Mouse (Mus musculus): ENCODE results near the gene Jagn1.

The Jagn1 gene

DNA sequence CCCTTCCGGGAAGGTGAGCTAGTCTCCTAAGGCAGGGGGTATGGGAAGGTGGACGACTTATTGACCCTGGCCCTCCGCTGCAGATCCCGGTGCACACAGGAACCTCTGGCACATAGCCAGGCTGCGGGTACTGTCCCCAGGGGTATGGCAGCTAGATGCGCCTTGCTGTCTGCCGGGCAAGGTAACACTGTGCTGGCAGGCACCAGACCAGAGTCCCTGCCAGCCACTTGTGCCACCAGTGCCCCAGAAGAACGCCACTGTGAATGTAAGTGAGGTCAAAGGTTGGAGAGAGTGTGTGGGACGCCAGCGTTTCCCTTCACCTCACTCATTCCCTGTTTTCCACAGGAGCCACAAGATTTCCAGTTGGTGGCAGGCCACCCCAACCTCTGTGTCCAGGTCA lies 36.5 kb downstream of the Jagn1 start:
- DNase-seq = no peak

GRCm38 (mm10) chr6:113480555-113481373 lies 38.4 kb downstream of the Jagn1 start:
- DNase-seq = no peak

DNA sequence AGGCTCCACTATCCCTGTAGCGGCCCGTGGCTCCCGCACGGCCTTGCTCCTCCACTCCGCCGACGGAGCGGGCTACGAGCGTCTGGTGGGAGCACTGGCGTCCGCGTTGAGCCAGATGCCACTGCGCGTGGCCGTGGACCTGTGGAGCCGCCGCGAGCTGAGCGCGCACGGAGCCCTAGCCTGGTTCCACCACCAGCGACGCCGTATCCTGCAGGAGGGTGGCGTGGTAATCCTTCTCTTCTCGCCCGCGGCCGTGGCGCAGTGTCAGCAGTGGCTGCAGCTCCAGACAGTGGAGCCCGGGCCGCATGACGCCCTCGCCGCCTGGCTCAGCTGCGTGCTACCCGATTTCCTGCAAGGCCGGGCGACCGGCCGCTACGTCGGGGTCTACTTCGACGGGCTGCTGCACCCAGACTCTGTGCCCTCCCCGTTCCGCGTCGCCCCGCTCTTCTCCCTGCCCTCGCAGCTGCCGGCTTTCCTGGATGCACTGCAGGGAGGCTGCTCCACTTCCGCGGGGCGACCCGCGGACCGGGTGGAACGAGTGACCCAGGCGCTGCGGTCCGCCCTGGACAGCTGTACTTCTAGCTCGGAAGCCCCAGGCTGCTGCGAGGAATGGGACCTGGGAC lies 40.2 kb downstream of the Jagn1 start:
- DNase-seq = no peak

GRCm38 (mm10) chr6:113483100-113483615 lies 40.8 kb downstream of the Jagn1 start, which contains the start of gene Creld1:
Creld1 (plus strand) TSS chr6:113483297.
- DNase-seq = peak; percentile 97

GRCm38 (mm10) chr6:113483729-113484128 lies 41.4 kb downstream of the Jagn1 start:
- peak; percentile 66 for DNase-seq

DNA sequence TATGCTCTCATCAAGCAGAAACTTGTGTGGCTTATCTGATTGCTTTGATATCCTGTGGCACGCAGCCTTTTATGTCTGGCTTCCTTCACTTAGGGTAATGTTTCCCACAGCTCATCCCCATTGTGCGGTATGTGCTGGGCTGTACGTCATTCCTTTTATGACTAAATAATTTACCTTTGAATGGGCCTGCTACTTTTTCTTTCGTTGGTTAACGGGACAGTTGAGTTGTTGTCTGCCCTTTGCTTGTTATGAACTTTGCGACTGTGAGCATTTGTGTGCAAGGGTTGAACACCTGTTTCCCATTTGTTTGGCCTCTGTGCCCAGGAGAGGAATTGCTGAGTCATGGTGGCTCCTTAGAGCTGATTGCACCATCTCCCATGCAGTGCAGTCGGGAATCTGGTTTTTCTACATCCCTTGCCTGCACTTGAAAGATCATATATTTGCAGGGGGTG lies 44.8 kb downstream of the Jagn1 start:
- no peak for DNase-seq

- no peak for DNase-seq
Measured at GRCm38 (mm10) chr6:113489410-113489809, 47.0 kb downstream of the Jagn1 start.

DNA sequence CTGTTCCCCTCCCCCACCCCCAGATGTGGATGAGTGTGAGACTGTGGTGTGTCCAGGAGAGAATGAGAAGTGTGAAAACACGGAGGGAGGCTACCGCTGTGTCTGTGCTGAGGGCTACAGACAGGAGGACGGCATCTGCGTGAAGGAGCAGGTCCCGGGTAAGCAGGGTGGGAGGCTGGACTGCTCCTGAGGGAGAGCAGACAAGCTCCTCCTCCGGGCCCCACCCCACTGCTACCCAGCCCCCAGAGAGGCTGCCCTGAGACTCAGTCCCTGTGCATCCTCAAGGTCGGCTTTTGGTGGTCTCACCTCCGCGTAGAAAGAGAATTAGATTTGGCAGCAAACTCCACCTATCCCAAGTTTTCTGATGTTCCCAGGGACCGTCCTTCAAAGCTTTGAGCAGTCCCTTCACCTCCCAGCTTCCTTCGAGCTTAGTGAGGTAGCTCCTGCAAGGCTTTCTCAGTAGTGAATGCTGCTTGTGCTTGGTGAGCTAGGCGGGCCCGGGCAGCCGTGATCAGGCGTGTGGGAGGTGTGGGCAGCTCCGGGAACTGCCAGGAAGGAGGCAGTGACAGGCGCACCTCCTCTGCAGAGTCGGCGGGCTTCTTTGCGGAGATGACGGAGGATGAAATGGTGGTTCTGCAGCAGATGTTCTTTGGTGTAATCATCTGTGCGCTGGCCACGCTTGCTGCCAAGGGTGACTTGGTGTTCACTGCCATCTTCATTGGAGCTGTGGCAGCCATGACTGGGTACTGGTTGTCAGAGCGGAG lies 49.9 kb downstream of the Jagn1 start:
- DNase-seq = no peak

DNA sequence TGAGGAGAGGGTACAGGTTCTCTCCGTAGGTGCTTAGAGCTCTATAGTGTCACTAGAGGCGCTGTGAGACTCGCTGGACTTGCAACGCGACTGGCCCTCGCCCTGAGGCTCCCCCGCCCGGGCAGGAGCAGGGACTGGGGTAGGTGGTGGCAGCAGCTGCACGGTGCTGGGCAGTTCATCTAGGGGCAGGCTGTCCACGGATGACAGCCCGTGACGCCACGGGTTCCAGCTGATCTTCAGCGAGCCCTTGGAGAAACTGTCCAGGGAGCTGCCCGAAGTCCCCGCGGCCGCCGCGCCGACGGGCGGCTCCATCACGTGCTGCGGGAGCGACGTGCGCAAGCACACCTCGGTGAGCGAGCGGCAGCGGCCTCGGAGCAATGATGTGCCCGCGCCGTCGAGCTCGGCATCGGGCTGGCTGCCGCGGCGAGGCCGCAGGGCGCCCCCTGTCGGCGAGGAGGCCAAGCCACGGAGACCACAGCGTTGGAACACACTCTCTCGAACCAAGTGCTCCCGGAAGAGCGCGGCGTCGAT lies 52.0 kb downstream of the Jagn1 start:
- DNase-seq = peak; percentile 89

GRCm38 (mm10) chr6:113495071-113495675 lies 52.8 kb downstream of the Jagn1 start:
- DNase-seq = no peak
